Mouse (Mus musculus): ENCODE results near the gene Olfr705. TPM values are rescaled to one million over a fixed set of nuclear protein-coding genes. Genes with fewer than 3 reads are reported as not detected.
"Not testable (repeated sequence)": the region's sequence is repeated elsewhere in the genome, so short reads cannot be mapped to it uniquely, and the experiment has no call there.

Olfr705 gene
- not detected in 2 replicates for polyA plus RNA-seq (2015; fragmentation: Nextera tagmentation; extraction: Ambion mirVana)

- no peaks in the 10 kb centered on the region for H3K36me3 ChIP-seq (ENCODE audit: control insufficient read depth, insufficient read depth)
- no peak for ATAC-seq (ENCODE audit: low read depth)
- no peak within 1 kb of the TSS for H3K4me2 ChIP-seq (ENCODE audit: low read depth, low read length)
- no peaks in the 10 kb centered on the region for H3K4me1 ChIP-seq (ENCODE audit: control insufficient read depth, low read depth, low read length)
- H3K27me3 ChIP-seq (ENCODE audit: control insufficient read depth, insufficient read depth, low read depth, low read length) = no peaks in the 10 kb centered on the region
- H3K9me3 ChIP-seq (replicated peaks; ENCODE audit: control insufficient read depth, low read length) = no peaks in the 10 kb centered on the region
- WGBS (ENCODE audit: insufficient replicate concordance) = 48% methylated on average over 3 of the region's 3 CpGs
- no peak within 1 kb of the TSS for H3K4me3 ChIP-seq (ENCODE audit: low read depth, low read length)
- no peak within 1 kb of the TSS for H3K9ac ChIP-seq (ENCODE audit: low read depth, low read length)
- no peak within 1 kb of the TSS for H3K27ac ChIP-seq (ENCODE audit: low read length)
Measured at GRCm38 (mm10) chr7:106876791-106877190, at the start of gene Olfr705. Olfr705 (minus strand) TSS chr7:106876891.

GRCm38 (mm10) chr7:106920961-106921360 lies 44.3 kb upstream of the Olfr705 start:
- H3K36me3 ChIP-seq (ENCODE audit: control insufficient read depth, insufficient read depth); H3K4me1 ChIP-seq (ENCODE audit: control insufficient read depth, low read depth, low read length); H3K27ac ChIP-seq (ENCODE audit: low read length); H3K4me2 ChIP-seq (ENCODE audit: low read depth, low read length); H3K9me3 ChIP-seq (replicated peaks; ENCODE audit: control insufficient read depth, low read length); ATAC-seq (ENCODE audit: low read depth); H3K4me3 ChIP-seq (ENCODE audit: low read depth, low read length); H3K9ac ChIP-seq (ENCODE audit: low read depth, low read length); H3K27me3 ChIP-seq (ENCODE audit: control insufficient read depth, insufficient read depth, low read depth, low read length): not testable (repeated sequence)
- WGBS (ENCODE audit: insufficient replicate concordance) = 69% methylated on average over 6 of the region's 7 CpGs

GRCm38 (mm10) chr7:106907676-106908075 lies 31.0 kb upstream of the Olfr705 start, which contains the start of gene Olfr1532-ps1:
Olfr1532-ps1 (plus strand) TSS chr7:106908001.
- no peak within 1 kb of the TSS for H3K9ac ChIP-seq (ENCODE audit: low read depth, low read length)
- H3K27ac ChIP-seq (ENCODE audit: low read length) = no peak within 1 kb of the TSS
- no peaks in the 10 kb centered on the region for H3K36me3 ChIP-seq (ENCODE audit: control insufficient read depth, insufficient read depth)
- H3K4me1 ChIP-seq (ENCODE audit: control insufficient read depth, low read depth, low read length) = no peaks in the 10 kb centered on the region
- no peak within 1 kb of the TSS for H3K4me2 ChIP-seq (ENCODE audit: low read depth, low read length)
- no peaks in the 10 kb centered on the region for H3K9me3 ChIP-seq (replicated peaks; ENCODE audit: control insufficient read depth, low read length)
- H3K27me3 ChIP-seq (ENCODE audit: control insufficient read depth, insufficient read depth, low read depth, low read length) = no peaks in the 10 kb centered on the region
- no peak within 1 kb of the TSS for H3K4me3 ChIP-seq (ENCODE audit: low read depth, low read length)
- no peak for ATAC-seq (ENCODE audit: low read depth)
- WGBS (ENCODE audit: insufficient replicate concordance) = 40% methylated on average over 2 of the region's 2 CpGs

- not testable (repeated sequence) for H3K4me3 ChIP-seq (ENCODE audit: low read depth, low read length); H3K27ac ChIP-seq (ENCODE audit: low read length); H3K4me2 ChIP-seq (ENCODE audit: low read depth, low read length); H3K9me3 ChIP-seq (replicated peaks; ENCODE audit: control insufficient read depth, low read length); ATAC-seq (ENCODE audit: low read depth); H3K36me3 ChIP-seq (ENCODE audit: control insufficient read depth, insufficient read depth); H3K4me1 ChIP-seq (ENCODE audit: control insufficient read depth, low read depth, low read length); H3K27me3 ChIP-seq (ENCODE audit: control insufficient read depth, insufficient read depth, low read depth, low read length); H3K9ac ChIP-seq (ENCODE audit: low read depth, low read length)
- 65% methylated on average over 3 of the region's 3 CpGs for WGBS (ENCODE audit: insufficient replicate concordance)
Measured at GRCm38 (mm10) chr7:106901141-106901540, 24.4 kb upstream of the Olfr705 start, which contains the start of gene Olfr707. Olfr707 (minus strand) TSS chr7:106901241.

GRCm38 (mm10) chr7:106888062-106888461 lies 11.4 kb upstream of the Olfr705 start, which contains the start of gene Olfr706:
Olfr706 (minus strand) TSS chr7:106888162.
- Histone ChIP-seq H3K36me3 (ENCODE audit: control insufficient read depth, insufficient read depth) (no peaks in the 10 kb centered on the region), H3K4me3 (ENCODE audit: low read depth, low read length) (no peak within 1 kb of the TSS), H3K4me2 (ENCODE audit: low read depth, low read length) (no peak within 1 kb of the TSS), H3K9ac (ENCODE audit: low read depth, low read length) (no peak within 1 kb of the TSS), H3K27me3 (ENCODE audit: control insufficient read depth, insufficient read depth, low read depth, low read length) (no peaks in the 10 kb centered on the region), H3K4me1 (ENCODE audit: control insufficient read depth, low read depth, low read length) (no peaks in the 10 kb centered on the region), H3K9me3 (replicated peaks; ENCODE audit: control insufficient read depth, low read length) (no peaks in the 10 kb centered on the region), H3K27ac (ENCODE audit: low read length) (no peak within 1 kb of the TSS)
- no peak for ATAC-seq (ENCODE audit: low read depth)
- 44% methylated on average over 2 of the region's 2 CpGs for WGBS (ENCODE audit: insufficient replicate concordance)

- Histone ChIP-seq H3K4me3 (ENCODE audit: low read depth, low read length) (no peak within 1 kb of the TSS), H3K4me2 (ENCODE audit: low read depth, low read length) (no peak within 1 kb of the TSS), H3K4me1 (ENCODE audit: control insufficient read depth, low read depth, low read length) (no peaks in the 10 kb centered on the region), H3K9ac (ENCODE audit: low read depth, low read length) (no peak within 1 kb of the TSS), H3K9me3 (replicated peaks; ENCODE audit: control insufficient read depth, low read length) (no peaks in the 10 kb centered on the region), H3K27ac (ENCODE audit: low read length) (no peak within 1 kb of the TSS), H3K36me3 (ENCODE audit: control insufficient read depth, insufficient read depth) (no peaks in the 10 kb centered on the region), H3K27me3 (ENCODE audit: control insufficient read depth, insufficient read depth, low read depth, low read length) (no peaks in the 10 kb centered on the region)
- no peak for ATAC-seq (ENCODE audit: low read depth)
Measured at GRCm38 (mm10) chr7:106862885-106863284, 13.8 kb downstream of the Olfr705 start, which contains the start of gene Olfr704. Olfr704 (plus strand) TSS chr7:106863185.

- Histone ChIP-seq H3K4me3 (ENCODE audit: low read depth, low read length) (no peak within 1 kb of the TSS), H3K36me3 (ENCODE audit: control insufficient read depth, insufficient read depth) (no peaks in the 10 kb centered on the region), H3K27ac (ENCODE audit: low read length) (no peak within 1 kb of the TSS), H3K4me1 (ENCODE audit: control insufficient read depth, low read depth, low read length) (no peaks in the 10 kb centered on the region), H3K27me3 (ENCODE audit: control insufficient read depth, insufficient read depth, low read depth, low read length) (no peaks in the 10 kb centered on the region), H3K9ac (ENCODE audit: low read depth, low read length) (no peak within 1 kb of the TSS), H3K9me3 (replicated peaks; ENCODE audit: control insufficient read depth, low read length) (no peaks in the 10 kb centered on the region), H3K4me2 (ENCODE audit: low read depth, low read length) (no peak within 1 kb of the TSS)
- ATAC-seq (ENCODE audit: low read depth) = no peak
- WGBS (ENCODE audit: insufficient replicate concordance) = 35% methylated on average over 2 of the region's 2 CpGs
Measured at GRCm38 (mm10) chr7:106843060-106843459, 33.6 kb downstream of the Olfr705 start, which contains the start of gene Olfr703. Olfr703 (plus strand) TSS chr7:106843360.

- Histone ChIP-seq H3K9ac (ENCODE audit: low read depth, low read length) (no peak within 1 kb of the TSS), H3K36me3 (ENCODE audit: control insufficient read depth, insufficient read depth) (no peaks in the 10 kb centered on the region), H3K9me3 (replicated peaks; ENCODE audit: control insufficient read depth, low read length) (no peaks in the 10 kb centered on the region), H3K27me3 (ENCODE audit: control insufficient read depth, insufficient read depth, low read depth, low read length) (no peaks in the 10 kb centered on the region), H3K4me3 (ENCODE audit: low read depth, low read length) (no peak within 1 kb of the TSS), H3K4me2 (ENCODE audit: low read depth, low read length) (no peak within 1 kb of the TSS), H3K4me1 (ENCODE audit: control insufficient read depth, low read depth, low read length) (no peaks in the 10 kb centered on the region), H3K27ac (ENCODE audit: low read length) (no peak within 1 kb of the TSS)
- ATAC-seq (ENCODE audit: low read depth) = no peak
Measured at GRCm38 (mm10) chr7:106833793-106834192, 42.9 kb downstream of the Olfr705 start, which contains the start of gene Olfr702. Olfr702 (minus strand) TSS chr7:106833893.
